Mouse (Mus musculus) left cerebral cortex, postnatal 10 days (tissue): ENCODE data around the gene Gm35315. TPM values are rescaled to one million over a fixed set of nuclear protein-coding genes. Genes with fewer than 3 reads are reported as not detected.
"Not testable (repeated sequence)": the region's sequence is repeated elsewhere in the genome, so short reads cannot be mapped to it uniquely, and the experiment has no call there.

Source experiments
- DNase-seq, 2 experiments: peaks; one replicate each; pipeline ENCODE4 v3.0.0; 2021 to 2022; ENCODE audit warnings: low spot score in 2 of 2, mixed read lengths in 1 of 2; ENCODE audit errors: extremely low spot score in 1 of 2
- intact Hi-C: fragments of 180-260 bp; cut with DNase I; formaldehyde crosslinking; loops from one replicate; pipeline ENCODE4 v1.15.1; 2025
- total RNA-seq, 2 experiments: library from RNA; stranded (reverse); gene quantifications; 2 replicates each; pipeline ENCODE4 v1.2.3; 2021

Gm35315 gene
- 1 to 10 TPM in 1 of 2 experiments, under 1 TPM in 1; 0.84 to 1.1 TPM for total RNA-seq

- DNase-seq: peak; percentile 88 to 91
- intact Hi-C loops: no loop called here
Measured at GRCm38 (mm10) chr5:110094030-110094846, at the start of gene Gm35315. Gene Gm35315, minus strand, starts transcription at chr5:110094420.

DNA sequence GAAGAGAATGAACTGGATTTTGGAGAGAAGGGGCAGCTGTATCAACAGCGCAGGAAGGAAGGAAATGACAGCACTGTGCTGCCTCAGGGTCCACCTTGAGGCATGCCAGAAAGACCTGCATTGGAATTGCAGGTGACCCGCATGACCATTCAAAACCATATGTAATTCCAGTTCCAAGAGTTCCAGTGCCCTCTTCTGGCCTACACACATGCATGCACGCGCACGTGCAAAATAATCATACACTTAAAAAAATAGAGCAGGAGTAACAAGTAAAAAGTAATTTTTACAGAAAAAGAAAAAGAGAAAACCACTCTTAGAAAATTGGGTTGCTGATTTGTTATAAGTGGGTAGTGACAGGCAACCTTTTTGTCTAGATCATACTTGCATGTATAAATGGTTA, 48.8 kb upstream of the Gm35315 start:
- DNase-seq: no peak
- intact Hi-C loops: no loop called here

DNA sequence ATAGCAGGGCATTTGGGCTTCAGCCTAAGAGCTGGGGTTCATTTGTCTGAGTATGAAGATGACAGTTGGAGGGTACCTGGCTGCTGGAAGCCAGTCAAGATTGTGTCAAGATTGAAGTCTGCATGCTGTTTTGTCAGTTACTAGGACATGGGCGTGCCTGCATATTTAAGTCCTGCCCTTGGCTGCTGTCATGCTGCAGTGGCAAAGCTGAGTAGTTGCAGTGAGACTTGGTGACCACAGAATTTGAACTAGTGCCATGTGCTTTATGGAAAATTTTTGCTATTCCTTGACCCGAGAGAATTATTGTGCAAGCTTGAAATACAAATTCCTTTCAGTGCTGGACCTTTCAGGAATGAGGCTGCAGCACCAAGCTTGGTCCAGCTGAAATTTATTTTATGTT, 48.1 kb upstream of the Gm35315 start:
- DNase-seq: no peak
- intact Hi-C loops: no loop called here

DNA sequence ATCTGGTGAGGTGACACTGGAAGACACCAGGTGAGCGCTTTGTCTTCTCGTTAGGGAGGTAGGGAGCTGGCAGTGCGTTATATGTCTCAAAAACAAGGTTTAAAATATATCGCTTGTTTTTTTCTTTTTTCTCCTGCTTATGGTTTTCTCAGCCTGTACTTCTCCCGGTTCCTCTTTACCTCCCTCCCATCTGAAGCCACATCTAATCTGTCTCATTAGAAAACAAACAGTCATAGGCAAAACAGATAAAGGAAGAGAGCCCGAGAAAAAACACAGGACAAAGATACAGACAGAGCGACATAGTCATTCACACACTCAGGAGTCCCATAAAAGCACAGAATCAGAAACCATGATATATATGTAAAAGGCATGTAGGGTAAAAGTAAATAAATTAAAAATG, 46.2 kb upstream of the Gm35315 start:
- DNase-seq: no peak
- intact Hi-C loops: no loop called here

DNA sequence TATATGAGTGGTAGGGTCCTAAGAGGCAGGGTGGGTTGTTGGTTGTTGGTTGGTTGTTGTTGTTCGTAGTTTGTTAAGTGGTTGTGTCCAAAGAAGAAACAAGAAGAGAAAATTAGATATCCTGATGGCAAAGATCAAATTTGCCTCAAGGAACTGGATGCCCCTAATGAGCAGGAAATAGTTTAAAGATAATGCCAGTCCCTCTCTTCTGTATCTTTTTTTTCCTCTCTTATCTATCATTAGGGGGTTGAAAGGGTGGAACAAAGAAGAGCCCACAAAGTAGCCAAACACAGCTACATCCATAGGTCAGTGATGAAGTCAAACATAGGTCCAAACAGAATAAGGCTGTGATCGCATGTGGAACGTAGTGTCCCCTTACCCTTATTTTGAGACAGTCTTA, 45.1 kb upstream of the Gm35315 start:
- DNase-seq: no peak
- intact Hi-C loops: no loop called here

DNA sequence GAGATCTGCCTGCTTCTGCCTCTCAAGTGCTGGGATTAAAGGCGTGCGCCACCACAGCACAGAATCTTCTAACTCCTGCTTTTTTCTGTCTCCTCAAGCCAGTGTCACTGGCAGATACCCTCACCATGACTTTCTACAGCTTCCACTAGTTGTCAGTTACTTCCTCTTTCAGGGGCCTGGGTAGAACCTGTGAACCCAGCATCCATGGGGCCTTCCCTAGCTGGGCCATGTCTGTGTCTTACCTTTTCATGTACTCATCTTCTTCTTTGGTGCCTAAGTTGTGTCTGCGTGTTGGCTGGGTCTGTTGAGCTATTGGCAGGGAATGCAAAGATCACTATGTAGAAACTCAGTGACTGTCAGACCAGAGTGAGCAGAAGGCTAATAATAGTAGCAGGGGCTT, 43.6 kb upstream of the Gm35315 start:
- intact Hi-C loops: no loop called here
- DNase-seq: no peak

DNA sequence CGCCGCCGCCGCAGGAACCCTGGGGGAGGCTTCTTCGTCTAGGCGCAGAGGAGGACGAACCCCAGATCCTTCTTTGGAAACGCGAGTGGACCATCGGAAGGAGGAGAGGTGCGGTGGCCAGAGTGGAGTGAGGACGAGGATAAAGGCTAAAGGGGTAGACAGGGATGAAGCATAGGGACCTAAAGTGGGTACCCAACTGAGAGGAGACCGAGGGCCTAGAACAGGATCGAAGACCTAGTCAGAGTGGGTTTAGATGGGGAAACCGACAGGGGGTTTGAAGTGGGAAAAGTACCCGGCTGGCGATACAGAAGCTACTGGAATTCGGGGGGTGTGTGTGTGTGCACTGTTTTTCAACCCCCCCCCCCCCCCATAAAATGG, 41.9 kb upstream of the Gm35315 start:
- intact Hi-C loops: no loop called here
- no peak for DNase-seq

- intact Hi-C loops: no loop called here
- DNase-seq: peak; percentile 99 to 100
Measured at GRCm38 (mm10) chr5:110135293-110136086, 41.3 kb upstream of the Gm35315 start, which contains the start of gene Chfr. Gene Chfr, plus strand, starts transcription at chr5:110135842.

- DNase-seq, intact Hi-C loops: not testable (repeated sequence)
Measured at GRCm38 (mm10) chr5:110122380-110122779, 28.2 kb upstream of the Gm35315 start.

DNA sequence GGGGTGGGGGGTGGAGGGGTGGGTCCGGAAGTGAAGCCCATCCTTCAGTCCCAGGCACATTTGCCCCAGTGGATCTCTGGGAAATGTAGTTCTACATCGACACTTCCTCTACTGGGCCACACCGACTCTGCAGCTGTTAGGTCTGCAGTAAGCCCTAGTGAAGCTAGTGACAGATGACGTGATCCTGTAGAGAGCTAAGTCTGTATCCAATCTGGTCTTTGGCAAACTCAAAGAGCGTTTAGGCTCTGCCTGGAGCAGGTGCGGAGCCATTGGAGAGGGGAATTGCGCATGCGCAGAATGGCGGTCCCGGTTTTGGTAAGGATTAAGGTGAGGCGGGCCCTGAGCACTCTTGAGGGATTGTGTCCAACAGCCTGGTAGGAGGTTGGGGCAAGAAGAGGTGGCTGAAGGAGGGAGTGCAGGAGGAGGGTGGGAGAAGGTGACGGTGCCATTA, 15.8 kb upstream of the Gm35315 start, which contains the start of gene Zfp605:
TSS of gene Zfp605 (plus strand) at position 102 of the 451 bp plus-strand sequence.
- DNase-seq: peak; percentile 88 to 92
- intact Hi-C loops: no loop called here

- DNase-seq: no peak
- intact Hi-C loops: no loop called here
Measured at GRCm38 (mm10) chr5:110108305-110108628, 14.0 kb upstream of the Gm35315 start.

GRCm38 (mm10) chr5:110107581-110108304, 13.5 kb upstream of the Gm35315 start, which contains the start of gene Gtpbp6:
Gene Gtpbp6, minus strand, starts transcription at chr5:110108197.
- intact Hi-C loops: no loop called here
- peak; percentile 94 to 99 for DNase-seq

DNA sequence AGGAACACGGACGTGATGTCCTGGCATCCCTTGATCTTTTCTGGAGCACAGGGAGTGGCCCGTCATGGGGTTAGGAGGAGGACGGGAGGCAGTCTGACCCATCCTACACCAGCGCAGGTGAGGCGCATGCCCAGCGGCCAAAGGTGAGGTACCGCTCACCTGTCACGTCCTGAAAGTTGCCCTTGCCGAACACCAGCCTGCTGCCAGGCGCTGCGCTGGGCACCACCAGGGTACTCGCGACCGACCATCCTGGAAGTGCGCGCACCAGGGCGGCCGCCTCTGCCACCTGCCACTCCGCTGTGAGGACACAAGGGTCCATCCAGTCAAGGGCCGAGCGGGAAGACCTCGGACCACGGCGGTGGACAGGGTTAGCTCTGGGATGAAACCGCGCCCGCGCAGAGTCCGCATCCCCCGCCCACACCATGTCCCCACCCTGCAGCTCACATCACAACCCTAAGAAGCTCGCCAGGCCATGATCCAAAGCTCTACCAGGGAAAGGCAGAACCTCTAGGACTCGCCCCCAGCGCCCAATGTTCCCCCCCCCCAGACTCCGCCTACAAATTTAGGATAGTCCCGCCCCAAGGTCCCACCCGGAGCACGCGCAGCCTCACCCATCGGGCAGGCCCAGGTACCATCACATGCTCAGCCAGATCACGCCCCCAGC, 12.8 kb upstream of the Gm35315 start:
- intact Hi-C loops: no loop called here
- peak in 1 of 2 experiments; percentile 75 for DNase-seq

DNA sequence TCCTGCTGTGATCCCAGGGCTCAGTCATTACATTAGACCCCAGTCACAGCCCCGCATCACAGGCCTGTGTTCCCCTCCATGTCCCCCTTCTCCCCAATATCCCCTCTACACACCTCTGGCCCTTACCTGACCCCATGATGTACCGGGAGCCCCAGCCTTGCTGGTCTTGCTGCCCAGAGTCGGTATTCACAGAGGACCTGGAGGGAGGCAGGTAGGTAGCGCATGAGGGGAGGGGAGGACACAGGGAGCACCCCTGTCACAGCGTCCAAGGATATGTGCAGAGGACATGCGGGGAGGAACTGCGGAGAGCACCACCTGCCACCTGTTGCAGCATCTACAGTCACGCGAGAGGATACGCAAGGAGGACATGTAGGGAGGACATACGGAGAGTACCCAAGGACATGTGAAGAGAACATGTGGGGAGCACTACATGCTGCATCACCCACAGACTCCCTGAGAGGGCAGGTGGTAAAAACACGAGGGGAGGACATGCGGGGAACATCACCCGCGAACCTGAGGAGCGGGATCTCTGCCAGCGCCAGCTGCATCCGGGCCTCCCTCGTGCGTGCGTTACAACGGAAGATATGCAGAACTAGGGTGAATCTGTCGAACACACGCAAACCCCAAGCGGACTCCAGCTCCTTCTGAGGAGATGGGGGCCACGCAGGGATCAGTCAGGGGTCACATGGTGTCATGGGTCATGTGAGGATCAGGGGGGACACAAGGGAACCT, 12.1 kb upstream of the Gm35315 start:
- DNase-seq: peak in 1 of 2 experiments; percentile 61
- intact Hi-C loops: no loop called here

DNA sequence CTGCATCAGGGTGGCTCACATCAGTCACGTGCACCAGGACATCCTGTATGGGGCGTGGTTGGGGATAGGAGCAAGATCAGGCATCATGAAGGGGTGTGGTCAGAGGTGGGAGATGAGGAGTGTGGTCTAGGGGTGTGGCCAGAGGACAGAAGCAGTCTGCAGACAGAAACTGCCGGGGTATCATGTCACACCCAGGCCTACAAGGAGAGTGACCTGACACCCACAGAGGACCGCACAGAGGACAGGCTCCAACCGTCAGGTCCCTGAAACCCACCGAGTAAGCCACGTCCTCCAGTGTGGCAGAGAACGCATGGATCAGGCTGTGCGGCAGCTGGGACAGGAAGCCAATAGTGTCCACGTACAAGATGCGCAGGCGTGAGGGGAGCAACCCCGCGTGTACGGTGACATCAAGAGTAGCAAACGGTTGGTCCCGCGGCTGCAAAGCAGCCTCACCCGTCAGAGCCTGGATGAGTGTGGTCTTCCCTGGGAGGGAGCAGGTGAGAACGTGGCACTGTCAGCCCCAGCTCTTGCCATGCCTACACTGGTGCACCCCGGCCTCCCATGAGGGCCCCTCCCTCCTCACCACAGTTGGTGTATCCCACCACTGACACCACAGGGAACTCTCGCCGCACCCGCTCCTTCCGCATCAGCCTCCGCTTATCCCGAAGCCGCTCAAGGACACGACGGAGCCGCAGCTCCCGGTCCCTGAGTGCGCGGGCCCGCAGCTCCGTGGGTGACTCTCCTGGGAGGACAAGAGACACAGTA, 10.6 kb upstream of the Gm35315 start:
- peak; percentile 5 to 50 for DNase-seq
- intact Hi-C loops: no loop called here

DNA sequence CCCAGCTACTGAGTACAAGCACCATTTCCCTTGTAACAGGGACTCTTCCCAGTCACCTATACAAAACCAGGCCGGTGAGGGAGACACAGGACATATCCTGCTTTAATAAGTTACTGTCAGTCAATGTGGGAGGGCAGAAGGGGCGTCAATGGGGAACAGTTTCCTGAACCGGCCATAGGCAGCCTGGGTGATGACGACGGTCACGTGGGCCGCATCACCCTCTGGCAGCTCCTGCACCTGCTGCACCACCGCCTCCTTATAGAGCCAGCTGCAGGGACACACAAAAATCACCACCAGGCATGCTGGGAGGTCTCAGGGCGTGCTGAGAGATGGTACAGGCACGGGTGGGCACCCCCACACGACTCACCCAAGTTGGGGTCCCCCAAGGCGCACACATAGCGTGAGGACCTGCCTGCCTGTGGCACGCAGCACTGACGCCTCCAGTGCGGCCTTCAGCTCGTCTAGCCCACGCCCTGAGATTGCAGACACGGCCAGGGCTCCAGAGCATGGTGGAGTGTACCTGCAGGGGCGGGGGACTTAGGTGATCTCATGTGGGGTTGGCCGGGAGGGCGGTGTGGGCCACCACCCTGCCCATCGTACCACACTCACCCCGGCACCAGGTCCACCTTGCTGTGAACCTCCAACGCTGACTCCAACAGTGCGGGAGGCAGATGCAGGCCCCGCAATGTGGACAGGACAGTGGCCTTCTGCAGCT, 9.8 kb upstream of the Gm35315 start:
- peak; percentile 4 to 39 for DNase-seq
- intact Hi-C loops: no loop called here
